Mouse (Mus musculus) intestine, postnatal 0 days (tissue): Measurements from ENCODE around the gene Ccdc144b. TPM values are rescaled to one million over a fixed set of nuclear protein-coding genes. Genes with fewer than 3 reads are reported as not detected.

Experiments
- ATAC-seq: fragments of 200-750 bp; cut with Nextera tagmentation; 2 replicates; pipeline ENCODE4 v1.8.0; 2017; ENCODE audit warnings: mild to moderate bottlenecking, moderate TSS enrichment, moderate library complexity
- H3K27ac ChIP-seq: fragments of 300-500 bp; sonication (generic); 2 replicates; pipeline ENCODE4 v1.5.1; 2014; ENCODE audit warnings: mild to moderate bottlenecking, low read depth, low read length, moderate library complexity
- H3K27me3 ChIP-seq: fragments of 300-500 bp; sonication (generic); replicated peaks from 2 replicates; pipeline ENCODE4 v1.6.1; 2014; ENCODE audit warnings: low read length, mixed read lengths; ENCODE audit not compliant: control insufficient read depth, insufficient read depth
- H3K36me3 ChIP-seq: fragments of 300-500 bp; sonication (generic); 2 replicates; pipeline ENCODE4 v1.6.1; 2014; ENCODE audit warnings: mild to moderate bottlenecking, moderate library complexity; ENCODE audit not compliant: control insufficient read depth, insufficient read depth
- H3K4me1 ChIP-seq: fragments of 300-500 bp; sonication (generic); replicated peaks from 2 replicates; pipeline ENCODE4 v1.6.1; 2014; ENCODE audit warnings: antibody characterized with exemption, low read length, mixed read lengths; ENCODE audit not compliant: control insufficient read depth, insufficient read depth
- H3K4me2 ChIP-seq: fragments of 300-500 bp; sonication (generic); replicated peaks from 2 replicates; pipeline ENCODE4 v1.6.1; 2014; ENCODE audit warnings: low read depth, mild to moderate bottlenecking, moderate library complexity
- H3K4me3 ChIP-seq: fragments of 300-500 bp; sonication (generic); 2 replicates; pipeline ENCODE4 v1.5.1; 2014; ENCODE audit warnings: low read depth, low read length
- H3K9ac ChIP-seq: fragments of 300-500 bp; sonication (generic); 2 replicates; pipeline ENCODE4 v1.6.1; 2014; ENCODE audit warnings: mild to moderate bottlenecking, low read depth, low read length
- H3K9me3 ChIP-seq: fragments of 300-500 bp; sonication (generic); 2 replicates; pipeline ENCODE4 v1.6.1; 2016; ENCODE audit warnings: mixed run types; ENCODE audit not compliant: control insufficient read depth
- CTCF ChIP-seq: sonication (generic); IDR thresholded peaks from 2 replicates; pipeline ENCODE4 v1.5.1; 2016; ENCODE audit warnings: low read depth, mild to moderate bottlenecking, control low read depth, antibody characterized with exemption, moderate library complexity
- WGBS: fragments of 180-500 bp; shearing (Covaris S2); extraction: QIAGEN DNeasy Blood & Tissue Kit; methylation state at CpG from one replicate; pipeline ENCODE4 v1.1.7; 2014; 5-methylcytosine and 5-hydroxymethylcytosine counted together
- polyA plus RNA-seq: library from polyadenylated mRNA; unstranded; fragments of >200 nt; fragmentation: Nextera tagmentation; extraction: Ambion mirVana; gene quantifications from 2 replicates; pipeline ENCODE4 v1.2.1, GENCODE M21; 2015

Gene Ccdc144b
- polyA plus RNA-seq, 1 experiment from 2014 or later: not detected

- Histone ChIP-seq H3K36me3 (peaks cover 81% of the 10 kb centered on the region), H3K27me3 (no peaks in the 10 kb centered on the region), H3K27ac (no peak overlapping the region), H3K4me3 (no peak overlapping the region), H3K9ac (no peak overlapping the region), H3K4me1 (no peaks in the 10 kb centered on the region), H3K9me3 (no peaks in the 10 kb centered on the region), H3K4me2 (no peak overlapping the region)
- ATAC-seq: no peak
- WGBS: 92% methylated on average over 6 of the region's 6 CpGs
- no peak for TF ChIP-seq CTCF
Observed at GRCm38 (mm10) chr3:35986266-35986665, 67.1 kb downstream of the Ccdc144b start.

- Histone ChIP-seq H3K27me3 (no peaks in the 10 kb centered on the region), H3K27ac (no peak overlapping the region), H3K9me3 (no peaks in the 10 kb centered on the region), H3K4me3 (no peak overlapping the region), H3K4me2 (no peak overlapping the region), H3K36me3 (peaks cover 48% of the 10 kb centered on the region), H3K9ac (no peak overlapping the region), H3K4me1 (no peaks in the 10 kb centered on the region)
- peak; percentile 31; the same call in 1 of the 2 replicates for ATAC-seq
- WGBS: 63% methylated on average over 7 of the region's 7 CpGs
- TF ChIP-seq CTCF: peak; percentile 81
Observed at GRCm38 (mm10) chr3:35973551-35973950, 79.8 kb downstream of the Ccdc144b start.

GRCm38 (mm10) chr3:35972985-35973384, 80.4 kb downstream of the Ccdc144b start:
- ATAC-seq: peak; percentile 45; the same call in 1 of the 2 replicates
- Histone ChIP-seq H3K4me1 (no peaks in the 10 kb centered on the region), H3K27me3 (no peaks in the 10 kb centered on the region), H3K4me3 (no peak overlapping the region), H3K9ac (no peak overlapping the region), H3K9me3 (no peaks in the 10 kb centered on the region), H3K4me2 (no peak overlapping the region), H3K27ac (no peak overlapping the region), H3K36me3 (peaks cover 46% of the 10 kb centered on the region)
- TF ChIP-seq CTCF: peak; percentile 77
- WGBS: 81% methylated on average over 4 of the region's 4 CpGs

- no peak for TF ChIP-seq CTCF
- no peak overlapping the region for H3K4me2 ChIP-seq
- no peak overlapping the region for H3K27ac ChIP-seq
- 92% methylated on average over 12 of the region's 12 CpGs for WGBS
- H3K4me1 ChIP-seq: no peaks in the 10 kb centered on the region
- ATAC-seq: no peak
- H3K9me3 ChIP-seq: no peaks in the 10 kb centered on the region
- H3K9ac ChIP-seq: no peak overlapping the region
- H3K27me3 ChIP-seq: no peaks in the 10 kb centered on the region
- peaks cover 43% of the 10 kb centered on the region for H3K36me3 ChIP-seq
- no peak overlapping the region for H3K4me3 ChIP-seq
Observed at GRCm38 (mm10) chr3:35971149-35971548, 82.2 kb downstream of the Ccdc144b start.

DNA sequence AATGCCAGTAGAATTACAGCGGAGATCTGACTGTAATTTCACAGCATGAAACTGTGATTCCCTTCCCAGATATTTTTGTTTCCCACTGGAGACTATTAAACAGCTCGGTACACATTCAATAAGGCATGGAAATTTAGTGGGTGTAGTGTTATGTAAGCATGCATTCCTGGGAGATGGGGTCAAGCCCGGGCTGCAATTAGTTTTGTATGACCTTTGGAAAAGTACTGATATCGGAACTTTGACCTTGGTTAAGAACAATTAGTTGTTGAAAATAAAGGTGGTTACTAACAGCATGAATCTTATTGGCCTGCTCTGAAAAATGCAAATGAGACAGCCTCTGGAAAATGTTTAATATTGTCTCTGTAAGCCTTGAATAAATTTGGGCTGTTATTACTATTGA, 82.9 kb downstream of the Ccdc144b start:
- H3K36me3 ChIP-seq: peaks cover 39% of the 10 kb centered on the region
- H3K4me3 ChIP-seq: no peak overlapping the region
- TF ChIP-seq CTCF: no peak
- H3K27me3 ChIP-seq: no peaks in the 10 kb centered on the region
- WGBS: 76% methylated on average over 4 of the region's 4 CpGs
- ATAC-seq: no peak
- H3K9ac ChIP-seq: no peak overlapping the region
- no peaks in the 10 kb centered on the region for H3K9me3 ChIP-seq
- no peaks in the 10 kb centered on the region for H3K4me1 ChIP-seq
- H3K4me2 ChIP-seq: no peak overlapping the region
- H3K27ac ChIP-seq: no peak overlapping the region

DNA sequence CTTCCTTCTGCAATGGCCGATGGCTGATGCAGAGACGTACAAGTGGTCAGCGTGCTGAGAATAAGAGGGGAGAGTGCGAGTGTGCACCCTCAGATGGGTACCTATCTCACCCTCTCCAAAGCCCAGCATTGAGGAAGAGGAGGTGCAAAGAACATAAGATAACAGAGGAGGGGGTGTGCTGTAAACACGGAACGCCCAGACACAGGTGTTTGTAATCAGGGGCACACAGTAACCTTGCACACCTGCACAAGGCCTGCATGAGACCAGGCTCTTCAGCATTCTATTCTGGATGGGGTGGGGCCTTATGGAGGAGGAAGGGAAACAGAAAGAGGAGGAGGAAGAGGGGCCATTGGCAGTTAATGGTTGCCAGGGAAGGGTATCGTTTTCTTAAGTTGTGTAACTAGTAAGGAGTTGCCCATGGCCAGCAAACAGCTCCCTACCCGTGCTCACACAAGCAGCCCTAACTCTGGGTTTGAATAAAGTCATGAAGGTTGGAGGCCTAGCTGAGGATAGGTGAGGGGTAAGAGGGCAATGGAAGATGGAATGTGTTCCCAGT, 85.9 kb downstream of the Ccdc144b start:
- 80% methylated on average over 8 of the region's 8 CpGs for WGBS
- Histone ChIP-seq H3K9me3 (no peaks in the 10 kb centered on the region), H3K4me1 (no peaks in the 10 kb centered on the region), H3K9ac (no peak overlapping the region), H3K27ac (no peak overlapping the region), H3K4me2 (no peak overlapping the region), H3K36me3 (peaks cover 37% of the 10 kb centered on the region), H3K27me3 (no peaks in the 10 kb centered on the region), H3K4me3 (no peak overlapping the region)
- no peak for ATAC-seq
- no peak for TF ChIP-seq CTCF

DNA sequence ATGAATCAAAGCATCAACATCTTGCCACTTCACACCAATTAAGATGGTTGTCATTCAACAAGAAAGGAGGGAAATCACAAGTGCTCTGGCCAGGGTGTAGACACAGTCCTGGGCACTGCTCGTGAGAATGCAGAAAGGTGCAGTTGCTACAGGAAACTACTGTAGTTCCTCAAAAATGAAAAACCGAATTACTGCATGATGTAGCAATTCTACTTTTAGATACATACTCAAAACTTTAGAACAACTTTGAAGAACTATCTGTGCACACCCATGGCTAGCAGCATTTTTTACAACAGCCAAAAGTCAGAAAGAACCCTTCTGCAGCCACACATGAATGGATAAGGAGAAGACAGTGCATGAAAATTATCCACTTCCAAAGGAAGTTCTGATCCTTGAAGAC, 86.9 kb downstream of the Ccdc144b start:
- 81% methylated on average over 2 of the region's 2 CpGs for WGBS

More for the DNA sequence above, 86.9 kb downstream of the Ccdc144b start:
- Histone ChIP-seq H3K9ac (no peak overlapping the region), H3K36me3 (peaks cover 28% of the 10 kb centered on the region), H3K4me2 (no peak overlapping the region), H3K4me3 (no peak overlapping the region), H3K27me3 (no peaks in the 10 kb centered on the region), H3K27ac (no peak overlapping the region), H3K4me1 (no peaks in the 10 kb centered on the region), H3K9me3 (no peaks in the 10 kb centered on the region)
- TF ChIP-seq CTCF: no peak
- ATAC-seq: no peak
